ENCODE assay signal across 13 mouse cellular contexts in genomic region chr7:82234010-82234897, GRCm38 (mm10).
DNase-seq lines count a peak whose midpoint lies in the region; ATAC-seq and TF ChIP-seq lines count a peak whose summit lies in the region.
"Had no signal": no experiment of that assay in that cellular context is flagged by ENCODE, and none has a peak within 500 bp of the region (broad histone marks: within the 10 kb centered on the region; RNA-seq: fewer than 3 reads in every experiment).

No protein-coding gene starts in this region.

- H3K4me2 ChIP-seq in heart, postnatal 0 days (ENCODE audit: low read depth, low read length), result no peak overlapping the region; the same call in 1 of the 2 replicates
- H3K4me2 ChIP-seq in midbrain, embryonic 11.5 days, result no peak overlapping the region
- no peak overlapping the region for H3K4me2 ChIP-seq in midbrain, postnatal 0 days (ENCODE audit: low read depth, low read length, poor library complexity, severe bottlenecking)
- H3K4me2 ChIP-seq: liver, embryonic 15.5 days had no signal

- H3K4me3 ChIP-seq in heart, postnatal 0 days (ENCODE audit: low read depth, low read length), result no peak overlapping the region
- no peak overlapping the region for H3K4me3 ChIP-seq in midbrain, embryonic 11.5 days (ENCODE audit: low read depth, low read length)
- H3K4me3 ChIP-seq in midbrain, postnatal 0 days (ENCODE audit: low read depth, low read length), result no peak overlapping the region
- H3K4me3 ChIP-seq: liver, embryonic 15.5 days; megakaryocyte, embryonic 14.5 days had no signal

- H3K36me3 ChIP-seq in heart, postnatal 0 days (replicated peaks; ENCODE audit: control insufficient read depth, insufficient read depth, low read length), result no peaks in the 10 kb centered on the region
- no peaks in the 10 kb centered on the region for H3K36me3 ChIP-seq in midbrain, embryonic 11.5 days (ENCODE audit: control insufficient read depth, insufficient read depth, low read length)
- no peaks in the 10 kb centered on the region for H3K36me3 ChIP-seq in midbrain, postnatal 0 days (ENCODE audit: insufficient read depth, low read length)
- H3K36me3 ChIP-seq: liver, embryonic 15.5 days had no signal

- DNase-seq in heart, postnatal 0 days (ENCODE audit: low spot score), result no peak
- no peak for DNase-seq in heart, adult 18-20 months
- DNase-seq in midbrain, embryonic 11.5 days (ENCODE audit: low spot score, missing footprints), result peak; percentile 77
- DNase-seq in midbrain, postnatal 0 days (ENCODE audit: low spot score), result no peak
- peak; percentile 48 to 57 for DNase-seq in thymus, postnatal 36 days
- DNase-seq in spleen, adult 18-20 months, result no peak
- no peak for DNase-seq in cerebellum, adult 8-10 months
- DNase-seq: cerebellum, adult 11-12 months; gastrocnemius, postnatal 10 days had no signal

- no peak; the same call in 1 of the 2 replicates for ATAC-seq in heart, postnatal 0 days (ENCODE audit: insufficient read depth, low read depth)
- ATAC-seq in midbrain, embryonic 11.5 days (ENCODE audit: low FRiP score), result no peak
- ATAC-seq in midbrain, postnatal 0 days (ENCODE audit: low FRiP score), result no peak
- peak; percentile 64 to 85 for ATAC-seq in hematopoietic stem cell, adult 5-6 weeks (replicated peaks in 1 of 2; ENCODE audit: insufficient read depth in 1 of 2, low FRiP score in 2 of 2, low TSS enrichment in 1 of 2, low read depth in 1 of 2, poor library complexity in 2 of 2, severe bottlenecking in 2 of 2)
- ATAC-seq: forebrain, embryonic 14.5 days had no signal

- WGBS in heart, postnatal 0 days, result 32% methylated on average over 11 of the region's 11 CpGs
- WGBS in midbrain, embryonic 11.5 days, result 52% methylated on average over 11 of the region's 11 CpGs
- 50% methylated on average over 11 of the region's 11 CpGs for WGBS in midbrain, postnatal 0 days

- H3K27ac ChIP-seq in heart, postnatal 0 days (ENCODE audit: low read depth), result peak overlapping the region; percentile 55; the same call in 1 of the 2 replicates
- no peak overlapping the region for H3K27ac ChIP-seq in midbrain, embryonic 11.5 days (ENCODE audit: low read depth, low read length)
- H3K27ac ChIP-seq in midbrain, postnatal 0 days (ENCODE audit: low read depth, low read length), result no peak overlapping the region
- H3K27ac ChIP-seq: liver, embryonic 15.5 days had no signal

- no peak for TF ChIP-seq EP300 in heart, postnatal 0 days (IDR thresholded peaks at IDR 0.05; ENCODE audit: low read depth)

- H3K27me3 ChIP-seq in heart, postnatal 0 days (ENCODE audit: control insufficient read depth, insufficient read depth, low read length), result no peaks in the 10 kb centered on the region
- H3K27me3 ChIP-seq in midbrain, embryonic 11.5 days (ENCODE audit: control insufficient read depth, insufficient read depth, low read length), result no peaks in the 10 kb centered on the region
- no peaks in the 10 kb centered on the region for H3K27me3 ChIP-seq in midbrain, postnatal 0 days (ENCODE audit: insufficient read depth, low read length)
- H3K27me3 ChIP-seq: liver, embryonic 15.5 days; megakaryocyte, embryonic 14.5 days had no signal

- no peaks in the 10 kb centered on the region for H3K9me3 ChIP-seq in heart, postnatal 0 days (replicated peaks; ENCODE audit: control insufficient read depth, low read length)
- no peaks in the 10 kb centered on the region for H3K9me3 ChIP-seq in midbrain, embryonic 11.5 days (ENCODE audit: control insufficient read depth, low read length)
- H3K9me3 ChIP-seq in midbrain, postnatal 0 days (ENCODE audit: low read length), result no peaks in the 10 kb centered on the region
- H3K9me3 ChIP-seq: liver, embryonic 15.5 days had no signal

- 0 out of 2 replicates have a peak, but pooled peaks cover 7% of the 10 kb centered on the region for H3K4me1 ChIP-seq in heart, postnatal 0 days (ENCODE audit: control insufficient read depth, insufficient read depth)
- peaks cover 2% of the 10 kb centered on the region; the same call in 1 of the 2 replicates for H3K4me1 ChIP-seq in midbrain, embryonic 11.5 days (ENCODE audit: control insufficient read depth, insufficient read depth, low read length)
- no peaks in the 10 kb centered on the region for H3K4me1 ChIP-seq in midbrain, postnatal 0 days (ENCODE audit: insufficient read depth, low read length)
- H3K4me1 ChIP-seq: liver, embryonic 15.5 days had no signal

- no peak overlapping the region for H3K9ac ChIP-seq in heart, postnatal 0 days (replicated peaks; ENCODE audit: low read depth, low read length)
- no peak overlapping the region for H3K9ac ChIP-seq in midbrain, embryonic 11.5 days (ENCODE audit: low read length)
- no peak overlapping the region for H3K9ac ChIP-seq in midbrain, postnatal 0 days (replicated peaks; ENCODE audit: low read length, poor library complexity, severe bottlenecking)
- H3K9ac ChIP-seq: liver, embryonic 15.5 days had no signal

- TF ChIP-seq CTCF in heart, postnatal 0 days (IDR thresholded peaks at IDR 0.05; ENCODE audit: low read depth), result no peak
- TF ChIP-seq CTCF in midbrain, postnatal 0 days (IDR thresholded peaks at IDR 0.05), result no peak

Comparison
In these comparisons a context has a peak if more than half of its experiments do, and no peak if none do; other contexts are left out.
1. DNase-seq: peak in midbrain, embryonic 11.5 days (single experiment) and thymus, postnatal 36 days (2 of 2); none in heart, postnatal 0 days (single experiment), heart, adult 18-20 months (0 of 2), midbrain, postnatal 0 days (single experiment), spleen, adult 18-20 months (0 of 2) and cerebellum, adult 8-10 months (single experiment).
2. ATAC-seq: peak in hematopoietic stem cell, adult 5-6 weeks (2 of 2); none in heart, postnatal 0 days (single experiment), midbrain, embryonic 11.5 days (single experiment) and midbrain, postnatal 0 days (single experiment).